Mouse (Mus musculus): ENCODE measurements around the gene Zfp385b. TPM values are rescaled to one million over a fixed set of nuclear protein-coding genes. Genes with fewer than 3 reads are reported as not detected.

Zfp385b gene
- polyA plus RNA-seq, 1 experiment, result 0.28 TPM

DNA sequence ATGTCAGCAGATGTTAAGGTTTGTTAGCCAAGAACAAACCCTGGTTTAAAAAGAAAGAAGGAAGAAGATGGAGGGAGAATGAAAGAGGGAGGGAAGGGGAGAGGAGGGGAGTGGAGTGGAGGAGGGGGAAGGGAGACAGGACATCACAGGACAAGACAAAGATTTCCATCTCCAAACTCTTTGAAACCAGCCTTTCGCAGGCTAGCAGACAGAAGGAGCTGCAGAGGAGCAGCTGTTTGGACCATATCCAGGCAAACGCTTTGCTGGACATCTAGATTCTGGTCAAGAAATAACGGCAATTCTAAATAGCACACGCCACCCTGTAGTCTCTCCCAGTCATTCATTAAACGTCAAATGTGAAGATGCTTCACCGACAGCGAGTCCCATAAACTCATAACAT, 38.0 kb downstream of the Zfp385b start:
- Histone ChIP-seq H3K79me2 (ENCODE audit: control insufficient read depth, insufficient read depth) (no peaks in the 10 kb centered on the region), H3K36me3 (ENCODE audit: control insufficient read depth, insufficient read depth) (no peaks in the 10 kb centered on the region), H3ac (ENCODE audit: control insufficient read depth, insufficient read length) (no peak overlapping the region), H3K4me3 (no peak overlapping the region), H3K4me2 (ENCODE audit: low read depth) (no peak overlapping the region), H3K27me3 (ENCODE audit: control insufficient read depth, insufficient read depth, insufficient read length) (no peaks in the 10 kb centered on the region)
- TF ChIP-seq REST (IDR thresholded peaks at IDR 0.05; ENCODE audit: insufficient read depth, insufficient read length), result no peak
- no peak for TF ChIP-seq POLR2AphosphoS2 (IDR thresholded peaks at IDR 0.05; ENCODE audit: insufficient read length, low read depth)
- no peak for TF ChIP-seq CEBPB (IDR thresholded peaks at IDR 0.05; ENCODE audit: insufficient read depth, poor library complexity, severe bottlenecking)
- TF ChIP-seq MYOG (IDR thresholded peaks at IDR 0.05; ENCODE audit: control insufficient read depth in 1 of 3, insufficient read depth in 1 of 3, insufficient read length in 2 of 3, low read depth in 2 of 3), result no peak
- no peak for TF ChIP-seq USF1 (IDR thresholded peaks at IDR 0.05; ENCODE audit: low read depth)
- TF ChIP-seq SRF (IDR thresholded peaks at IDR 0.05; ENCODE audit: control insufficient read depth, insufficient read length, low read depth), result no peak

DNA sequence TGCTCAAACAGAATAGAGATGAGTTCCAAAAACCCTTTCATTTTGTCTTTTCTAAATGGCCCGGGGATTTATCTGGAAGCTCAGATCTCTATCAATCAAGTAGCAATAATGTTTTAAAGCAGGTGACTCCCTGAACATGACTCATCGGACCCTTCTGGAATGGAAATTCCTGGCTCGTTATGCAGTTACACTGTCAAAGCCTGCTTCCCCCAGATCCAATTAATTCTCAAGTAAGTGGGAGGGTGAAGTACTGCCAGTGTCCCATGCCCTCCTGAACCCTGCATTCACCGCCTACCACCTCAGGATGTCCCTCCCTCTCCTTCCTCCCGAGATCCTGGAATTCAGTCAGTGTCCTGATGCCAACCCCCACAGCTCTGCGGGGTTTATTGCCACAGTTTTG, 41.7 kb downstream of the Zfp385b start:
- TF ChIP-seq CEBPB (IDR thresholded peaks at IDR 0.05; ENCODE audit: insufficient read depth, poor library complexity, severe bottlenecking) (no peak), TCF3 (IDR thresholded peaks at IDR 0.05; ENCODE audit: insufficient read length, low read depth) (no peak), TCF12 (IDR thresholded peaks at IDR 0.05; ENCODE audit: insufficient read depth, poor library complexity, severe bottlenecking) (no peak), POLR2A (IDR thresholded peaks at IDR 0.05; ENCODE audit: insufficient read length, low read depth) (no peak), MAX (IDR thresholded peaks at IDR 0.05; ENCODE audit: low read depth) (no peak), MYOD1 (IDR thresholded peaks at IDR 0.05; ENCODE audit: control insufficient read depth in 1 of 3, insufficient read length in 2 of 3, low read depth in 2 of 3) (no peak), MYOG (IDR thresholded peaks at IDR 0.05; ENCODE audit: control insufficient read depth in 1 of 3, insufficient read depth in 1 of 3, insufficient read length in 2 of 3, low read depth in 2 of 3) (no peak), SRF (IDR thresholded peaks at IDR 0.05; ENCODE audit: control insufficient read depth, insufficient read length, low read depth) (no peak), REST (IDR thresholded peaks at IDR 0.05; ENCODE audit: insufficient read depth, insufficient read length) (no peak)
- Histone ChIP-seq H3K27me3 (ENCODE audit: control insufficient read depth, insufficient read depth, insufficient read length) (no peaks in the 10 kb centered on the region), H3K36me3 (ENCODE audit: control insufficient read depth, insufficient read depth) (no peaks in the 10 kb centered on the region), H3K4me3 (no peak overlapping the region), H3ac (ENCODE audit: control insufficient read depth, insufficient read length) (no peak overlapping the region), H3K4me2 (ENCODE audit: low read depth) (no peak overlapping the region), H3K79me2 (ENCODE audit: control insufficient read depth, insufficient read depth) (no peaks in the 10 kb centered on the region)

DNA sequence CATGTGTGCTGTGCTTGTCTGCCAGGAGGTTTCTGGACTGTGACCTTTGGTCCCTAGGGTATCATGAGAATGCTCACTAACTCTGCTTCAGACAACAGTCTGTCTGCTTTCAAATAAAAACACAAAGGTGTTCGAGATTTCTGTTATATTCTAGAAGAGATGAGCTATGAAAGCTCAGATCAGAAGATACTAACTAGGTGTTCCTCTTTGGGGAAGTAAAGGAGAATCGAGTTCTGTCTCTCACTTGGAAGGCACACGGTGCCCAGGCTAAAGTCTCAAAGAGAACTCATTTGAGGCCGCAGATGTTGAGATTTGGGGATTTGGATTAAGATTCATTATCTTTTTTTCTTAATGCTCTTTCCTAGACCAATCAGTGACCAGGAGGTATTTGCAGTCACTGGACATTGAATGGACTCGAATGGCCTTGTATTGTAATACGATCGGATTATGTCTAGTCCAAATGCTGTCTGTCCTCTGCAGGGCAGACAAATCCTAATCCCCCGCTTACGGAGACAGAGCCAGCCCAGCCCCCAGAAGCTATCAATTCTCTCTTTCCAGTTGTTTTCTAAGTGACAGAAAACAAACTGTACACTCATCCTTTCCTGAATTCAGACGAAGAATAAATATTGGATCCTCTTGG, 42.3 kb downstream of the Zfp385b start:
- TF ChIP-seq MAX (IDR thresholded peaks at IDR 0.05; ENCODE audit: low read depth) (no peak), MYOG (IDR thresholded peaks at IDR 0.05; ENCODE audit: control insufficient read depth in 1 of 3, insufficient read depth in 1 of 3, insufficient read length in 2 of 3, low read depth in 2 of 3) (no peak), SRF (IDR thresholded peaks at IDR 0.05; ENCODE audit: control insufficient read depth, insufficient read length, low read depth) (no peak), CEBPB (IDR thresholded peaks at IDR 0.05; ENCODE audit: insufficient read depth, poor library complexity, severe bottlenecking) (no peak), E2F4 (IDR thresholded peaks at IDR 0.05; ENCODE audit: insufficient read depth) (no peak), USF1 (IDR thresholded peaks at IDR 0.05; ENCODE audit: low read depth) (no peak), POLR2A (IDR thresholded peaks at IDR 0.05; ENCODE audit: insufficient read length, low read depth) (no peak), POLR2AphosphoS2 (IDR thresholded peaks at IDR 0.05; ENCODE audit: insufficient read length, low read depth) (no peak)
- Histone ChIP-seq H3K36me3 (ENCODE audit: control insufficient read depth, insufficient read depth) (no peaks in the 10 kb centered on the region), H3K4me2 (ENCODE audit: low read depth) (no peak overlapping the region), H3K79me2 (ENCODE audit: control insufficient read depth, insufficient read depth) (no peaks in the 10 kb centered on the region), H3K27me3 (ENCODE audit: control insufficient read depth, insufficient read depth, insufficient read length) (no peaks in the 10 kb centered on the region), H3K4me3 (no peak overlapping the region), H3ac (ENCODE audit: control insufficient read depth, insufficient read length) (no peak overlapping the region)

DNA sequence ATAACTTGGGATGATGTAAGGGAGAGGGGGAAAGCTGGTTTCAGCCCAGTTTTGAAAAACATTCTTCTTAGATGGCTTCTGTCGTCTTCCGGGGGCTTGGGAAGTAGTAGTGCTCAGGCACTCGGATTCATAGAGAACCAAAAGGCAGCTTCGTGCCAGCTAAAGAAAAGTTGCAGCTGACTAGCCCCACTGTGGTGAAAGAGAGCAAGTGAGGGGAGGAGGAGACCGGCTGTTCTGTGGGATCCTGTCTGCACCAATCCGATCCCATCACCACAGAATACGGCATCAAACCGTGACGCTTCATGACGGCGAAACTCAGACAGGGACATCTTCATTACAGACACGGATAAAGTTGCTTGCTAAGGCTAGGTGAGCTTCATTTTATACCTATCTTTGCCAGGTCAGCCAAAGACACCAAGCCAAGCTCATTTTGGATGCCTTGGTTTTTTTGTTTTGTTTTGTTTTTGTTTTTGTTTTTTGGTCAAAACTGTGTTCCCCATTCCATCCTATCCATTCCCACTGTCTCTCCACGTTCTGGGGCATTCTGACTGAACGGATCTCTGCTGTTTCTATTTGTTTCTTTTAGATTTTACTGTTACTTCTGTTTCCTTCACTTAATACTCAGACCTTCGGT, 44.1 kb downstream of the Zfp385b start:
- Histone ChIP-seq H3K4me2 (ENCODE audit: low read depth) (no peak overlapping the region), H3K27me3 (ENCODE audit: control insufficient read depth, insufficient read depth, insufficient read length) (no peaks in the 10 kb centered on the region), H3ac (ENCODE audit: control insufficient read depth, insufficient read length) (no peak overlapping the region), H3K36me3 (ENCODE audit: control insufficient read depth, insufficient read depth) (no peaks in the 10 kb centered on the region), H3K4me3 (no peak overlapping the region), H3K79me2 (ENCODE audit: control insufficient read depth, insufficient read depth) (no peaks in the 10 kb centered on the region)
- no peak for TF ChIP-seq MYOD1 (IDR thresholded peaks at IDR 0.05; ENCODE audit: control insufficient read depth in 1 of 3, insufficient read length in 2 of 3, low read depth in 2 of 3)
- TF ChIP-seq SRF (IDR thresholded peaks at IDR 0.05; ENCODE audit: control insufficient read depth, insufficient read length, low read depth), result no peak
- no peak for TF ChIP-seq E2F4 (IDR thresholded peaks at IDR 0.05; ENCODE audit: insufficient read depth)
- no peak for TF ChIP-seq TCF3 (IDR thresholded peaks at IDR 0.05; ENCODE audit: insufficient read length, low read depth)
- no peak for TF ChIP-seq TCF12 (IDR thresholded peaks at IDR 0.05; ENCODE audit: insufficient read depth, poor library complexity, severe bottlenecking)
- no peak for TF ChIP-seq POLR2A (IDR thresholded peaks at IDR 0.05; ENCODE audit: insufficient read length, low read depth)
- no peak for TF ChIP-seq POLR2AphosphoS2 (IDR thresholded peaks at IDR 0.05; ENCODE audit: insufficient read length, low read depth)
- no peak for TF ChIP-seq MYOG (IDR thresholded peaks at IDR 0.05; ENCODE audit: control insufficient read depth in 1 of 3, insufficient read depth in 1 of 3, insufficient read length in 2 of 3, low read depth in 2 of 3)
